Mouse (Mus musculus) intestine, embryonic 15.5 days (tissue): ENCODE measurements around the gene Paf1. TPM values are rescaled to one million over a fixed set of nuclear protein-coding genes. Genes with fewer than 3 reads are reported as not detected.

Experiments
- ATAC-seq: fragments of 200-750 bp; cut with Nextera tagmentation; 2 replicates; pipeline ENCODE4 v1.8.0; 2017; ENCODE audit warnings: moderate TSS enrichment, moderate library complexity
- H3K27ac ChIP-seq: fragments of 300-500 bp; sonication (generic); 2 replicates; pipeline ENCODE4 v1.5.1; 2015; ENCODE audit warnings: mild to moderate bottlenecking, inconsistent platforms
- H3K27me3 ChIP-seq: fragments of 300-500 bp; sonication (generic); replicated peaks from 2 replicates; pipeline ENCODE4 v1.6.1; 2015; ENCODE audit warnings: inconsistent platforms
- H3K36me3 ChIP-seq: fragments of 300-500 bp; sonication (generic); 2 replicates; pipeline ENCODE4 v1.6.1; 2015; ENCODE audit warnings: inconsistent platforms
- H3K4me1 ChIP-seq: fragments of 300-500 bp; sonication (generic); replicated peaks from 2 replicates; pipeline ENCODE4 v1.6.1; 2015; ENCODE audit warnings: inconsistent platforms
- H3K4me2 ChIP-seq: fragments of 300-500 bp; sonication (generic); replicated peaks from 2 replicates; pipeline ENCODE4 v1.6.1; 2015; ENCODE audit warnings: mild to moderate bottlenecking, inconsistent platforms
- H3K4me3 ChIP-seq: fragments of 300-500 bp; sonication (generic); replicated peaks from 2 replicates; pipeline ENCODE4 v1.5.1; 2015; ENCODE audit warnings: inconsistent platforms
- H3K9ac ChIP-seq: fragments of 300-500 bp; sonication (generic); 2 replicates; pipeline ENCODE4 v1.6.1; 2015; ENCODE audit warnings: inconsistent platforms
- H3K9me3 ChIP-seq: fragments of 300-500 bp; sonication (generic); 2 replicates; pipeline ENCODE4 v1.6.1; 2016; ENCODE audit warnings: inconsistent platforms
- WGBS: fragments of 180-500 bp; shearing (Covaris S2); methylation state at CpG from one replicate; pipeline ENCODE4 v1.1.7; 2015; 5-methylcytosine and 5-hydroxymethylcytosine counted together
- polyA plus RNA-seq: library from polyadenylated mRNA; unstranded; fragments of >200 nt; fragmentation: Nextera tagmentation; extraction: Ambion mirVana; gene quantifications from 2 replicates; pipeline ENCODE4 v1.2.1, GENCODE M21; 2015

The Paf1 gene
- polyA plus RNA-seq = 70.8 and 78.9 TPM in 2 replicates

GRCm38 (mm10) chr7:28392429-28393271 is at the start of gene Paf1, which contains the start of gene Med29:
TSS of gene Paf1 (plus strand) at chr7:28392951.
TSS of gene Med29 (minus strand) at chr7:28392708.
- Histone ChIP-seq H3K4me1 (peaks cover 14% of the 10 kb centered on the region), H3K27ac (peak within 1 kb of the TSS; percentile 70), H3K9me3 (no peaks in the 10 kb centered on the region), H3K9ac (peak within 1 kb of the TSS; percentile 75), H3K4me2 (peak within 1 kb of the TSS; percentile 92), H3K36me3 (peaks cover 38% of the 10 kb centered on the region), H3K4me3 (peak within 1 kb of the TSS; percentile 83), H3K27me3 (no peaks in the 10 kb centered on the region)
- WGBS = under 1% methylated on average over 58 of the region's 58 CpGs
- ATAC-seq = peak; percentile 98

GRCm38 (mm10) chr7:28344637-28345036 is 48.1 kb upstream of the Paf1 start:
- Histone ChIP-seq H3K4me3 (no peak overlapping the region), H3K9me3 (no peaks in the 10 kb centered on the region), H3K4me1 (peaks cover 4% of the 10 kb centered on the region), H3K36me3 (no peaks in the 10 kb centered on the region), H3K27me3 (no peaks in the 10 kb centered on the region), H3K4me2 (no peak overlapping the region), H3K9ac (no peak overlapping the region), H3K27ac (no peak overlapping the region)
- WGBS = 3% methylated on average over 4 of the region's 4 CpGs
- no peak for ATAC-seq

DNA sequence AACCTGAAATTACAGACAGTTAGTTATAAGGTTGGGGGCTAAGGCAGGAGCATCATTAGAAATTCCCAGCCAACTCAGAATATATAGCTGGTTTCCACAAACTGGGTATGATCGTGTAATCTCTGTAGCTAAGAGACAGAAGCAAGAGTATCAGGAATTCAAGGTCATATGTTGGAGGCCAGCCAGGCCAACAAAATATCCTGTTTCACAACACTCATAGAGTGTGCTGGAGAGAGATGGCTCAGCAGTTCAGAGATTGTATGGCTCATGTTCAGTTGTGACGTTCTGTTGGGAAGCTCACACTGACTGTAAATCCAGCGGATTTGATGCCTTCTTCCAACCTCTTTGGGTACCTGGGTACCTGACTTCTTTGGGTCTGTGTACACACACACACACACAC is 45.0 kb upstream of the Paf1 start:
- Histone ChIP-seq H3K4me2 (no peak overlapping the region), H3K27me3 (no peaks in the 10 kb centered on the region), H3K4me3 (no peak overlapping the region), H3K9me3 (no peaks in the 10 kb centered on the region), H3K36me3 (peaks cover 8% of the 10 kb centered on the region), H3K9ac (no peak overlapping the region), H3K4me1 (peaks cover 10% of the 10 kb centered on the region), H3K27ac (no peak overlapping the region)
- no peak for ATAC-seq
- WGBS = 55% methylated on average over 3 of the region's 3 CpGs

- 84% methylated on average over 7 of the region's 7 CpGs for WGBS
- H3K27ac ChIP-seq = no peak overlapping the region
- peaks cover 16% of the 10 kb centered on the region for H3K36me3 ChIP-seq
- H3K9me3 ChIP-seq = no peaks in the 10 kb centered on the region
- H3K27me3 ChIP-seq = no peaks in the 10 kb centered on the region
- ATAC-seq = no peak
- H3K9ac ChIP-seq = no peak overlapping the region
- H3K4me2 ChIP-seq = no peak overlapping the region
- H3K4me3 ChIP-seq = no peak overlapping the region
- peaks cover 10% of the 10 kb centered on the region for H3K4me1 ChIP-seq
Observed at GRCm38 (mm10) chr7:28348601-28349000, 44.1 kb upstream of the Paf1 start.

DNA sequence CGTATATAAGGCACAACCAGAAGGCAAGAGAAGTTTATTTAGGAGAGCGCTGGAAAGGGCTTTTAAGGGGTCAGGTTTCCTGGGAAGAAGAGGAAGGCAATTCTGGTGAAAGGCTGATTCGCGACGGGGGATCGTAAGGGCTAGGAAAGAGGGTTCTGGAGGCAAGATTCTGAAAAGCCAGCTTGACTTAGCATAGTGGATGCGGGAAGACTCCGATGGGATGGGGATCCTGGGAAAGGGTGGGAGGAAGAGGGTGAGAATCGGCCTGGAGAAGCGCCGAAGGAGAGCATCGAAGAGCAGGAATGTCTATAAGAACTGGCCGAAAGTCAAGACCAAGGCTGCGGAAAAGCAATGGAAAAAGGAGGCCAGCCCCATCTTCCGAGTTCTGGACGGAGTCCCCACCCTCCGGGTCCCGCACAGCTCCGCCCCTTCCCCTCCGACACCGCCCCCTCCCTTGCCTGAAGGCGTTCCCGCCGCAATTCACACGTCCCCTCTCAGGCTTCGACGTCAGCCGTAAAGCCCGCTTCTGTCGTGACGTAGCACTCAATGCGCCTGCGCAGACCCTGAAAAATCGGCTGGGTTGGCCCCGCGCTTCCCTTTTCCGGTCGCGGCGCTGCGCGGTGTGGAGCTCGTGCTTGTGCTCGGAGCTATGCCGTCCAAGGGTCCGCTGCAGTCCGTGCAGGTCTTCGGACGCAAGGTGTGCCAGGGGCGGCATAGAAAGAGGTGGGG is 42.4 kb upstream of the Paf1 start, which contains the start of gene Rps16:
Rps16 (plus strand) TSS at position 498 of the 729 bp plus-strand sequence.
- peaks cover 21% of the 10 kb centered on the region for H3K36me3 ChIP-seq
- peak within 1 kb of the TSS; percentile 97 for H3K9ac ChIP-seq
- peak; percentile 95 for ATAC-seq
- no peaks in the 10 kb centered on the region for H3K9me3 ChIP-seq
- WGBS = under 1% methylated on average over 50 of the region's 50 CpGs
- H3K4me1 ChIP-seq = peaks cover 10% of the 10 kb centered on the region
- peak within 1 kb of the TSS; percentile 95 for H3K27ac ChIP-seq
- peak within 1 kb of the TSS; percentile 77 for H3K4me2 ChIP-seq
- peak within 1 kb of the TSS; percentile 83 for H3K4me3 ChIP-seq
- no peaks in the 10 kb centered on the region for H3K27me3 ChIP-seq

DNA sequence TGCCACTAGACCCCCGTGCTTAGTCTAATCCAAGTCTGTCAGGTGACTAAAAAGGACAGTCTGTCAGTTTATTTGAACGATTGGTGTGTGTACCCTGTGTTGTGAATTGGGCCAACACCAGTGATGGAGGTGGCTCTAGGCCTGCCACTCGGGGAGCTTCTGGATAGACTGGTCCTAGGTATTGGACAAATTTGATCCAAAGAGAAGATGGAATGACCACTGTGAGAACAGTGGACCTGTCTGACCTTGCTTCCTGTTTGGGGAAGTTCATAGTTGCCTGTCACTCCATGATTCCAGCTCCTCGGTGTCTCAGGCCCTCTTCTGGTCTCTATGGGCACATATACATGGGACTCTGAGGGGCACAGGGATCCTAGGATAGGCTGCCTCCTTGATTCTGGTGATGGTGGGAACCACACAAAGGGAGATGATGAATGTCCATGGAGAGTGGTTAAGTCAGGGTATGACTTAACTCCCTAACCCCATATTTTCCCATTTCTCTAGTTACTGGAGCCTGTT is 41.0 kb upstream of the Paf1 start:
- H3K27ac ChIP-seq = no peak overlapping the region
- no peaks in the 10 kb centered on the region for H3K9me3 ChIP-seq
- H3K4me3 ChIP-seq = peak overlapping the region; percentile 83
- no peak for ATAC-seq
- H3K4me1 ChIP-seq = peaks cover 12% of the 10 kb centered on the region
- WGBS = 38% methylated on average over 4 of the region's 4 CpGs
- H3K9ac ChIP-seq = peak overlapping the region; percentile 97
- no peaks in the 10 kb centered on the region for H3K27me3 ChIP-seq
- H3K4me2 ChIP-seq = peak overlapping the region; percentile 71
- peaks cover 21% of the 10 kb centered on the region for H3K36me3 ChIP-seq

GRCm38 (mm10) chr7:28353267-28353666 is 39.5 kb upstream of the Paf1 start:
- Histone ChIP-seq H3K36me3 (peaks cover 21% of the 10 kb centered on the region), H3K4me2 (no peak overlapping the region), H3K4me1 (peaks cover 28% of the 10 kb centered on the region), H3K27me3 (no peaks in the 10 kb centered on the region), H3K9me3 (no peaks in the 10 kb centered on the region), H3K9ac (no peak overlapping the region), H3K27ac (no peak overlapping the region), H3K4me3 (no peak overlapping the region)
- ATAC-seq = no peak
- 97% methylated on average over 2 of the region's 2 CpGs for WGBS

DNA sequence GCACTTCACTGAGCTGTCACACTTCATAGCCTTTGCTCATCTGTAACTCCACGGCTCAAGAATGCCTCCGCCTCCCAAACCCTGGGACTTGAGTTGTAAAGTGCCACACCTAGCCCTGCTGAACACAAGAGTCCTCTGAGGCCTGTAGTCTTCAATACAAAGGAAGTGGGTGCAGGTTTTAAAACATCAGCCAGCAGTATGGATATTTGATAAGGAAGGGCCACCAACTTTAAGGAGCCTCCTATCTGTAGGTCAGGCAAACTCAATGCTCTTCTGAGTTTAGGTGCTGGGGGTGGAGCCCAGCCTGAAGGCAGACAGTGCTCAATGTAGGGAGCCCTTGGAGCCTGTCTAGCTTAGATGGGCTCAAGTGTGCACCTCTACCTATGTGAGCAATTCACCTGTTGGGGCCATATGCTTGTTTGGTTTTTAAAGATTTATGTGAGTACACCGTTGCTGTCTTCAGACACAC is 38.6 kb upstream of the Paf1 start:
- Histone ChIP-seq H3K27ac (0 out of 2 replicates have a peak overlapping the region, but pooled peaks have one; percentile 6), H3K4me1 (peaks cover 37% of the 10 kb centered on the region), H3K27me3 (no peaks in the 10 kb centered on the region), H3K4me2 (no peak overlapping the region), H3K36me3 (peaks cover 26% of the 10 kb centered on the region), H3K4me3 (no peak overlapping the region), H3K9me3 (no peaks in the 10 kb centered on the region), H3K9ac (no peak overlapping the region)
- 72% methylated on average over 3 of the region's 3 CpGs for WGBS
- ATAC-seq = no peak

- WGBS = 93% methylated on average over 3 of the region's 3 CpGs
- Histone ChIP-seq H3K9ac (no peak overlapping the region), H3K36me3 (peaks cover 27% of the 10 kb centered on the region), H3K4me1 (peaks cover 37% of the 10 kb centered on the region), H3K27me3 (no peaks in the 10 kb centered on the region), H3K27ac (no peak overlapping the region), H3K4me3 (no peak overlapping the region), H3K4me2 (no peak overlapping the region), H3K9me3 (no peaks in the 10 kb centered on the region)
- ATAC-seq = no peak
Observed at GRCm38 (mm10) chr7:28354596-28354995, 38.2 kb upstream of the Paf1 start.

GRCm38 (mm10) chr7:28355221-28355620 is 37.5 kb upstream of the Paf1 start:
- Histone ChIP-seq H3K9ac (no peak overlapping the region), H3K4me1 (peaks cover 33% of the 10 kb centered on the region), H3K9me3 (no peaks in the 10 kb centered on the region), H3K27me3 (no peaks in the 10 kb centered on the region), H3K4me2 (no peak overlapping the region), H3K4me3 (no peak overlapping the region), H3K27ac (no peak overlapping the region), H3K36me3 (peaks cover 27% of the 10 kb centered on the region)
- WGBS = 86% methylated on average over 3 of the region's 3 CpGs
- no peak for ATAC-seq

DNA sequence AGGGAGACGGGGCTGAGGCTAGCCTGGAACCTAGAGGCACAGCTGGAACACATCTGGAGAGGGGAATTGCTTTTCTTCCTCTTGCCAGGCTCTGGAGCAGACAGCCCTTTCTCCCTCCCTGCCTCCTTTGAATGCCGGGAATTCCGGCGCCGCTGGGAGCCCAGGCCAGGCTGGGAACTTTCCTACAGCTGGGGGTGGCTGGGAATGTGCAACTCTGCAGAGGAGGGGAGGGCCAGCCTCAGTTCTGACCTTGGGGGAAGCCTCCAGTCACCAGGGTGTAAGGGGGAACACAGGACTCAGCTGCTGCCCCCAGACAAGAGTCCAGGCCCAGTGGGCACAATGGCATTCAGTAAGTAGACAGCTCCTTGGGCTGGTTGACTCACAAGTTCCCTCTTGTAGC is 35.8 kb upstream of the Paf1 start:
- Histone ChIP-seq H3K9ac (no peak overlapping the region), H3K4me3 (no peak overlapping the region), H3K36me3 (peaks cover 36% of the 10 kb centered on the region)

GRCm38 (mm10) chr7:28357984-28358383 is 34.8 kb upstream of the Paf1 start:
- Histone ChIP-seq H3K4me1 (peaks cover 27% of the 10 kb centered on the region), H3K36me3 (peaks cover 40% of the 10 kb centered on the region), H3K4me2 (peak overlapping the region; percentile 18; the same call in 1 of the 2 replicates), H3K9ac (no peak overlapping the region; the same call in 1 of the 2 replicates), H3K9me3 (no peaks in the 10 kb centered on the region), H3K27ac (peak overlapping the region; percentile 74), H3K4me3 (no peak overlapping the region), H3K27me3 (no peaks in the 10 kb centered on the region)
- ATAC-seq = peak; percentile 21
- 3% methylated on average over 5 of the region's 5 CpGs for WGBS

More for the DNA sequence above, 35.8 kb upstream of the Paf1 start:
- Histone ChIP-seq H3K4me2 (peak overlapping the region; percentile 18; the same call in 1 of the 2 replicates), H3K4me1 (peaks cover 27% of the 10 kb centered on the region), H3K27me3 (no peaks in the 10 kb centered on the region), H3K27ac (peak overlapping the region; percentile 74), H3K9me3 (no peaks in the 10 kb centered on the region)
- WGBS = 10% methylated on average over 5 of the region's 5 CpGs
- peak; percentile 55 for ATAC-seq
